Mouse (Mus musculus): ENCODE results near the gene Kif22. TPM values are rescaled to one million over a fixed set of nuclear protein-coding genes. Genes with fewer than 3 reads are reported as not detected.
A peak's percentile ranks its signal among the peaks of the same experiment; 100 is the strongest.

Kif22 gene
- polyA plus RNA-seq, 1 experiment from 2014 or later: 52.9 TPM

DNA sequence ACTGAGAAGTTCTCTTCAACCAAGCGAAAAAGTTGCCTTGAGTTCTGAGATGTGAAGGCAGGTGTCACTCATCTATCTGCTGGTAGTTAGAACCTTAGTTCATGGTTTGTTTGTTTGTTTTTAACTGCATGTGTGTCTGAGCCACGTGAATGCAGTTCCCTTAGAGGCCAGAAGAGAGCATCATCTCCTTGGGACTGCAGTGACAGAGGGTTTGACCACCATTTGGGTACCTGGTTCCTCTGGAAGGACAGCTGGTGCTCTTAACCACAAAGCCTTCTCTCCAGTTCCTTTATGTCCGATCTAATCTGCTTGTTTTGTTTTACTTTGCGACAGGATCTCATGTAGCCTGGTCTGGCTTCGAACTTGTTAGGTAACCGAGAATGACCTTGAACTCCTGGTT, 23.3 kb upstream of the Kif22 start:
- 90% methylated on average over 6 of the region's 6 CpGs for WGBS
- no peak for ATAC-seq
- H3K4me3 ChIP-seq (replicated peaks; ENCODE audit: low read length): no peak overlapping the region

GRCm38 (mm10) chr7:127055026-127055585, 12.8 kb upstream of the Kif22 start:
- H3K4me3 ChIP-seq (replicated peaks; ENCODE audit: low read length): no peak overlapping the region
- no peak for ATAC-seq
- no peak overlapping the region for H3K4me2 ChIP-seq (ENCODE audit: low read length)
- no peaks in the 10 kb centered on the region for H3K27me3 ChIP-seq (replicated peaks; ENCODE audit: control insufficient read depth, insufficient read depth, low read length)
- no peak overlapping the region for H3K27ac ChIP-seq (ENCODE audit: low read length)
- WGBS: 76% methylated on average over 5 of the region's 5 CpGs
- no peak overlapping the region for H3K9ac ChIP-seq (replicated peaks; ENCODE audit: low read depth, low read length)
- no peaks in the 10 kb centered on the region for H3K4me1 ChIP-seq (replicated peaks; ENCODE audit: control insufficient read depth, insufficient read depth, low read length)
- no peaks in the 10 kb centered on the region for H3K36me3 ChIP-seq (ENCODE audit: control insufficient read depth, insufficient read depth)
- no peaks in the 10 kb centered on the region for H3K9me3 ChIP-seq (ENCODE audit: control insufficient read depth, low read length)

More for the DNA sequence above, 23.3 kb upstream of the Kif22 start:
- H3K4me2 ChIP-seq (ENCODE audit: low read length): no peak overlapping the region
- no peaks in the 10 kb centered on the region for H3K36me3 ChIP-seq (ENCODE audit: control insufficient read depth, insufficient read depth)
- no peaks in the 10 kb centered on the region for H3K4me1 ChIP-seq (replicated peaks; ENCODE audit: control insufficient read depth, insufficient read depth, low read length)
- H3K27me3 ChIP-seq (replicated peaks; ENCODE audit: control insufficient read depth, insufficient read depth, low read length): no peaks in the 10 kb centered on the region
- H3K9ac ChIP-seq (replicated peaks; ENCODE audit: low read depth, low read length): no peak overlapping the region
- no peaks in the 10 kb centered on the region; the same call in 1 of the 2 replicates for H3K9me3 ChIP-seq (ENCODE audit: control insufficient read depth, low read length)
- no peak overlapping the region for H3K27ac ChIP-seq (ENCODE audit: low read length)

DNA sequence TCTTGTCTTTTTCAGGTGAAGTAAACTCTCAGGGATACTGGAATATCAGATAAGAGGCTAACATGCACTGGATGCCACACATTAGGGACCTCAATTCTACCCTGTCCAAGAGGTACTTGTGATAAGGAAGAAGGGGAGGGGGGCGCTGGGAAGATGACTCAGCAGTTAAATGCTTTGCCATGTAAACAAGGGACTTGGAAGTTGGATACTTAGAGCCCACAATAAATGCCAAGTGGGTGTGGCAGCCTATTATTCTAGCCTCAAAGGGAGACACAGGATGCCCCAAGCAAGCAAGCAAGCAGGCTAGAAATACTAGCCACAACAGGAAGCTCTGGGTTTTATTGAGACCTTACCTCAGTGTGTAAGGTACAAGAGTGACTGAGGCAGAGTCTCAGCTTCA, 11.0 kb downstream of the Kif22 start:
- H3K36me3 ChIP-seq (ENCODE audit: control insufficient read depth, insufficient read depth): no peaks in the 10 kb centered on the region; the same call in 1 of the 2 replicates
- no peak for ATAC-seq
- no peak overlapping the region for H3K27ac ChIP-seq (ENCODE audit: low read length)
- no peaks in the 10 kb centered on the region for H3K9me3 ChIP-seq (ENCODE audit: control insufficient read depth, low read length)
- no peak overlapping the region for H3K4me3 ChIP-seq (replicated peaks; ENCODE audit: low read length)
- H3K9ac ChIP-seq (replicated peaks; ENCODE audit: low read depth, low read length): no peak overlapping the region
- H3K4me1 ChIP-seq (replicated peaks; ENCODE audit: control insufficient read depth, insufficient read depth, low read length): peaks cover 7% of the 10 kb centered on the region
- H3K4me2 ChIP-seq (ENCODE audit: low read length): no peak overlapping the region
- no peaks in the 10 kb centered on the region for H3K27me3 ChIP-seq (replicated peaks; ENCODE audit: control insufficient read depth, insufficient read depth, low read length)
- WGBS: 79% methylated on average over 1 of the region's 1 CpGs

GRCm38 (mm10) chr7:127030172-127030571, 12.1 kb downstream of the Kif22 start:
- Histone ChIP-seq H3K36me3 (ENCODE audit: control insufficient read depth, insufficient read depth) (no peaks in the 10 kb centered on the region; the same call in 1 of the 2 replicates), H3K9ac (replicated peaks; ENCODE audit: low read depth, low read length) (no peak overlapping the region), H3K4me3 (replicated peaks; ENCODE audit: low read length) (no peak overlapping the region), H3K4me2 (ENCODE audit: low read length) (no peak overlapping the region), H3K4me1 (replicated peaks; ENCODE audit: control insufficient read depth, insufficient read depth, low read length) (peaks cover 7% of the 10 kb centered on the region), H3K27ac (ENCODE audit: low read length) (no peak overlapping the region), H3K27me3 (replicated peaks; ENCODE audit: control insufficient read depth, insufficient read depth, low read length) (no peaks in the 10 kb centered on the region), H3K9me3 (ENCODE audit: control insufficient read depth, low read length) (no peaks in the 10 kb centered on the region)
- ATAC-seq: no peak
- 100% methylated on average over 1 of the region's 1 CpGs for WGBS

DNA sequence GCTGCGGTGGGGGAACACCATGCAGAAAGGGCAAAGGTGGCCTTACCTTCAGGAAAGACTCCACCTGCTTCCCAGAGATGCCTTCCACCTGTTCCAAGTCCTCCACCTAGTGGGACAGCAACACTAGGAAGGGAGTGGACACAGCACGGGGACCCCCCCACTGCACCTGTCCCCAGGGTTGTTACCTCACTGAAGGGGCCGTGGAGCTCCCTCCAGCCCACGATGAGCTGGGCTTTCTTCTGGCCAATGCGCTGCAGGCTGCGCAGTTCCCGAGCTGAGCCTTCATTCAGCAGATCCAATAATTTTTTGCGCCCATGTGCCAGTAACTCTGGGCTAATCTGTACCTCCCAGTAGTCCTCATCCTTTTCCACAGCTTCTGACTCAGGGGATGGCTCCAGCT, 14.4 kb downstream of the Kif22 start:
- 63% methylated on average over 8 of the region's 8 CpGs for WGBS
- peak; percentile 1; the same call in 1 of the 2 replicates for ATAC-seq
- H3K36me3 ChIP-seq (ENCODE audit: control insufficient read depth, insufficient read depth): peaks cover 3% of the 10 kb centered on the region; the same call in 1 of the 2 replicates

DNA sequence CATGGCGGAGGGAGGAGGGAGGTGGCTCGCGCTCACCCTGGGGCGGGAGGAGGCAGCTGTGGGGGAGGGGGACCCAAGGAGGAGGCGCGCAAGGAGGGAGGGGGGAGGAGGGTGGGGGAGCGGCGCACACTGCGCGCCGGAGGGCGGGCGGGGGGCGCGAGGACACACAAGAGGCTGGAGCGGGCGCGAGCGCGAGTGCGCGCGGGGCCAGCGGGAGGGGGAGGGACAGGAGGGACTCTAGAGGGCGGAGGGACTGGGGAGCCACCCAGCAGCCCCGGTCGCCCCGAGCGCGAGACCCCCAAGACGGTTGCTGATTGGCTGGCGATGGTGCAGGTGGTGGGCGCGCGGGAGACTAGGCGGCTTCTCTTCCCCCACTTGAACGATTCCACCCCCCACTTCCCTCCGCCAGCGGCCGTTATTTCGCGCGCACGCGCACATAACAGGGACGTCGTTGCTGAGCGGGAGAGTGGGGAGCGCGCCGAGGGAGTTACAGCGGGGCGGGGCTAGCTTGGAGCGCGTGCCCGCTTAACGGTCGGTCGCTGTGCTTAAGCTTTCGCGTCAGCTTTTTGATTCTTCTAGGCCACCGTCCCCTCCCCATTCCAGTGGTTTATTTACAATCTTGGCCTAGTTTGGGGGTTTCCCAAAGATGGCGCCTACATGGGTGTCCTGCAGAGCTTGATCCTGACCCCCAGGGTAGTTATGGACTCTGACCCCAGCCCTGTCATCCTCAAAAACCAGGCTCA, 15.1 kb downstream of the Kif22 start, which contains the start of gene Maz:
Gene Maz, minus strand, starts transcription at position 54 of the 743 bp plus-strand sequence.
- Histone ChIP-seq H3K4me1 (replicated peaks; ENCODE audit: control insufficient read depth, insufficient read depth, low read length) (peaks cover 36% of the 10 kb centered on the region), H3K27me3 (replicated peaks; ENCODE audit: control insufficient read depth, insufficient read depth, low read length) (no peaks in the 10 kb centered on the region), H3K9ac (replicated peaks; ENCODE audit: low read depth, low read length) (peak within 1 kb of the TSS; percentile 92), H3K9me3 (ENCODE audit: control insufficient read depth, low read length) (no peaks in the 10 kb centered on the region), H3K36me3 (ENCODE audit: control insufficient read depth, insufficient read depth) (peaks cover 7% of the 10 kb centered on the region), H3K4me2 (ENCODE audit: low read length) (peak within 1 kb of the TSS; percentile 92), H3K27ac (ENCODE audit: low read length) (peak within 1 kb of the TSS; percentile 99), H3K4me3 (replicated peaks; ENCODE audit: low read length) (peak within 1 kb of the TSS; percentile 60)
- WGBS: under 1% methylated on average over 50 of the region's 63 CpGs
- ATAC-seq: peak; percentile 92

More for the DNA sequence above, 14.4 kb downstream of the Kif22 start:
- Histone ChIP-seq H3K4me1 (replicated peaks; ENCODE audit: control insufficient read depth, insufficient read depth, low read length) (peaks cover 29% of the 10 kb centered on the region), H3K9ac (replicated peaks; ENCODE audit: low read depth, low read length) (peak overlapping the region; percentile 92), H3K27ac (ENCODE audit: low read length) (peak overlapping the region; percentile 99), H3K9me3 (ENCODE audit: control insufficient read depth, low read length) (no peaks in the 10 kb centered on the region), H3K27me3 (replicated peaks; ENCODE audit: control insufficient read depth, insufficient read depth, low read length) (no peaks in the 10 kb centered on the region), H3K4me3 (replicated peaks; ENCODE audit: low read length) (peak overlapping the region; percentile 60), H3K4me2 (ENCODE audit: low read length) (peak overlapping the region; percentile 71)

DNA sequence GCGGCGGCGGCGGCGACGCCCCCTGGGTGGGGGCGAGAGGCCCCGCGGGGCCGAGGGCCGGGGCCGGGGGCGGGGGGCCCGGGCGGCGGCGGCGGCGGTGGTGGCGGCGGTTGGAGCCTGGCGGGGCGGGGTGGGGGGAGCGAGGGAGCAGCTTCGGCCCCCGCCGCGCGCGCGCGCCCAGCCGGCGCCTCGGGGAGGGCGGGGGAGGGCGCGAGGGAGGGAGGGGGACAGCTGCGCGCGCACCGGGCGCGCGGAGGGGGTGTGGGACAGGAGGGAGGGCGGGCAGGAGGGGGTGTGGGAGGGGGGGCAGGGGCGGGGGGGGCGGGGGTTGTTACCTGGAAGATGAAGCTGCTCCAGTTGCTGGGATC, 15.7 kb downstream of the Kif22 start:
- ATAC-seq: 0 out of 2 replicates have a peak, but pooled peaks have one; percentile 0
- peaks cover 40% of the 10 kb centered on the region for H3K4me1 ChIP-seq (replicated peaks; ENCODE audit: control insufficient read depth, insufficient read depth, low read length)

DNA sequence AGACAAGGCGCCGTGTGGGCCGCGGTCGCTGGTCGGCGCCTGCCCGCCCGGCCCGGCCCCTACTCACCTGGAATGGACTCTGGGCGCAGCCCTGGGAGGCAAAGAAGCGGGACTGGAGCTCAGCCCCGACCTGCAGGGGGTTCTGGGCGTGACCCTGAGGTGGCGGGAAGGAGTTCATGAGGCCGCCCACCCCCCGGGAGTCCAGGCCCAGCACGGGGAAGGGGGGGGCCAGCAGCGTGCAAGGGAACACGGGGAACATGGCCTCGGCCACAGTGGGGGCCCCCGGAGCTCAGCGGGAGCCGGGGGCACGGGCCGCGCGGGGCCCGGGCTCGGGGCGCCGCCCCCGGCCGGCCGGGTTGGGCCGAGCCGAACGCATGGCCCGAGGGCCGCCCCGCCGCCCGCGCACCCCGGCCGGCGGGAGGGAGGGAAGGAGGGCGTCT, 16.1 kb downstream of the Kif22 start:
- Histone ChIP-seq H3K36me3 (ENCODE audit: control insufficient read depth, insufficient read depth) (peaks cover 7% of the 10 kb centered on the region), H3K4me1 (replicated peaks; ENCODE audit: control insufficient read depth, insufficient read depth, low read length) (peaks cover 45% of the 10 kb centered on the region), H3K27ac (ENCODE audit: low read length) (peak overlapping the region; percentile 99), H3K4me2 (ENCODE audit: low read length) (peak overlapping the region; percentile 92), H3K4me3 (replicated peaks; ENCODE audit: low read length) (peak overlapping the region; percentile 60), H3K9ac (replicated peaks; ENCODE audit: low read depth, low read length) (peak overlapping the region; percentile 92), H3K9me3 (ENCODE audit: control insufficient read depth, low read length) (no peaks in the 10 kb centered on the region), H3K27me3 (replicated peaks; ENCODE audit: control insufficient read depth, insufficient read depth, low read length) (no peaks in the 10 kb centered on the region)
- WGBS: 0% methylated on average over 21 of the region's 48 CpGs
- 0 out of 2 replicates have a peak, but pooled peaks have one; percentile 1 for ATAC-seq

More for the DNA sequence above, 15.7 kb downstream of the Kif22 start:
- peak overlapping the region; percentile 99 for H3K27ac ChIP-seq (ENCODE audit: low read length)
- no peaks in the 10 kb centered on the region for H3K27me3 ChIP-seq (replicated peaks; ENCODE audit: control insufficient read depth, insufficient read depth, low read length)
- peak overlapping the region; percentile 60 for H3K4me3 ChIP-seq (replicated peaks; ENCODE audit: low read length)
- H3K9me3 ChIP-seq (ENCODE audit: control insufficient read depth, low read length): no peaks in the 10 kb centered on the region
- WGBS: 5% methylated on average over 7 of the region's 48 CpGs
- H3K4me2 ChIP-seq (ENCODE audit: low read length): peak overlapping the region; percentile 92; the same call in 1 of the 2 replicates
- peaks cover 7% of the 10 kb centered on the region for H3K36me3 ChIP-seq (ENCODE audit: control insufficient read depth, insufficient read depth)
- H3K9ac ChIP-seq (replicated peaks; ENCODE audit: low read depth, low read length): peak overlapping the region; percentile 92

DNA sequence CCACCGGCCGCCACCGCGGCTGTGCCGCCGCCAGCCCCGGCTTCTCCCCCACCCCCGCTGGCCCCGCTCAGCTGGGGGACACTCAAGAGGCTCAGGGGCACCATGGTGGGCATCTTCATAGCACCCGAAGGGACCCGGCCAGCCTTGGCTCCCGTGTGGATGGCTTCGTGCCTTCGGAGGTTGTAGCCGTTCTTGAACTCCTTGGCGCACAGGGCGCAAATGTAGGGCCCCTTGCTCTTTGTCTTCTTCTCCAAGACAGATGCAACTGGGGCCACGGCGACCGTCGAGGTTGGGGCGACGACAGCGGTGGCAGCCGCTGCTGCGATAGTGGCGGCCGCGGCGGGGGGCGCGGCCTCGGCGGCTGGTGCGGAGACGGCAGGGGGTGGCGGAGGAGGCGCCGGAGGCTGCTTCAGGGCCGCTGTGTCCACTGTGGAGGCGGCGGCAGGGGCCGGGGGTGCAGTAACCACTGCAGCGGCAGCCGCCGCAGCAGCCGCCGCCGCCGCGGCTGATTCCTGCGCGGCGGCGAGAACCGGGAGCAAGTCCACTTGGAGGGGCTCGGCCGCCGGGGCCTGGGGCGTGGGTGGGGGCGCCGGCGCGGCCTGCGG, 16.6 kb downstream of the Kif22 start:
- Histone ChIP-seq H3K4me3 (replicated peaks; ENCODE audit: low read length) (peak overlapping the region; percentile 60), H3K27me3 (replicated peaks; ENCODE audit: control insufficient read depth, insufficient read depth, low read length) (no peaks in the 10 kb centered on the region), H3K9me3 (ENCODE audit: control insufficient read depth, low read length) (no peaks in the 10 kb centered on the region), H3K27ac (ENCODE audit: low read length) (peak overlapping the region; percentile 99), H3K4me1 (replicated peaks; ENCODE audit: control insufficient read depth, insufficient read depth, low read length) (peaks cover 48% of the 10 kb centered on the region), H3K9ac (replicated peaks; ENCODE audit: low read depth, low read length) (peak overlapping the region; percentile 92), H3K36me3 (ENCODE audit: control insufficient read depth, insufficient read depth) (peaks cover 7% of the 10 kb centered on the region), H3K4me2 (ENCODE audit: low read length) (peak overlapping the region; percentile 92)
- WGBS: under 1% methylated on average over 59 of the region's 65 CpGs
- no peak for ATAC-seq

Data from forebrain, embryonic 16.5 days (tissue).